Mouse (Mus musculus) heart, adult 10 weeks (tissue): ENCODE data around the gene Adig. TPM values are rescaled to one million over a fixed set of nuclear protein-coding genes. Genes with fewer than 3 reads are reported as not detected.

ENCODE experiments used
- polyA plus RNA-seq: library from polyadenylated mRNA; stranded (reverse); fragments of 350-450 nt; fragmentation: Illumina TruSeq; extraction: RNeasy Lipid Tissue Mini Kit (QIAGEN cat#74804); gene quantifications from one replicate; pipeline ENCODE4 v1.2.3, GENCODE M21; 2014; ENCODE audit warnings: low read depth, low replicate concordance

The Adig gene
- polyA plus RNA-seq, result 6.1 TPM

GRCm38 (mm10) chr2:158501836-158502812 is at the start of gene Adig:
TSS of gene Adig (plus strand) at chr2:158502612.

DNA sequence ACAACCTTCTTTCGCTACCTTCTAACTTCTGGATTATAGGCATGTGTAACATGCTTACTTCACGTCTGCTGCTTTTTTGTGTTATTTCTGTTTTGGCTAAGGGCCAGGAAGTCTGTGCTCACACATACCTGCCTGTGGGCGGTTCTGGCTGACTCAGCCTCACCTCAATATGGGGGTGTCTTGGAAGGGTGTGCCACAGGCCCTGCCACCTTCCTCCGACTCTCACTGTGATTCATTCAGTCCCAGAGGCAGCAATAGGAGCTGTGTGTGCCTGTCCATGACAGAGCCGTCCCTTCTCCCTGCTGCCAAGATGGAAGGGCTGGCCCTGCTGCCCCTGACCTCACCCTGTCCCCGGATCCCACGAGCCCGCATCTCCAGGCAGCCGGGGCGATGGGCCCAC is 10.1 kb downstream of the Adig start, which contains the start of gene Arhgap40:
Gene Arhgap40, plus strand, starts transcription at position 269 of the 400 bp plus-strand sequence.

Other genes with a start within 250 kb of the Adig start
- not detected for gene Bpi, start 244.5 kb upstream of the Adig start, polyA plus RNA-seq
- gene Lbp, start 196.1 kb upstream of the Adig start, polyA plus RNA-seq, result 8.2 TPM
- gene Snhg11, start 127.0 kb upstream of the Adig start, polyA plus RNA-seq, result 0.50 TPM
- 20.0 TPM for gene Ralgapb, start 92.8 kb upstream of the Adig start, polyA plus RNA-seq
- gene Arhgap40, start 10.2 kb downstream of the Adig start, polyA plus RNA-seq, result not detected
- gene Slc32a1, start 108.2 kb downstream of the Adig start, polyA plus RNA-seq, result not detected
- gene Actr5, start 122.3 kb downstream of the Adig start, polyA plus RNA-seq, result 9.4 TPM
- gene Ppp1r16b, start 162.8 kb downstream of the Adig start, polyA plus RNA-seq, result 4.3 TPM